Mouse (Mus musculus): ENCODE measurements at regions not wholly inside any gene's neighbourhood (a gene's known extent, or its start where the extent isn't known, plus 50 kb on each side); places are given as distances from the start of the nearest gene placed in this dataset.
A peak's percentile ranks its signal among the peaks of the same experiment; 100 is the strongest.

- no peak for DNase-seq (ENCODE audit: low spot score)
Measured at GRCm38 (mm10) chr15:94219907-94220306, 245.3 kb downstream of the Adamts20 start.

GRCm38 (mm10) chr15:94216703-94217102 is 248.5 kb downstream of the Adamts20 start:
- DNase-seq (ENCODE audit: low spot score) = no peak

- no peak for DNase-seq (ENCODE audit: low spot score)
Measured at GRCm38 (mm10) chr15:94214440-94214839, 250.8 kb downstream of the Adamts20 start.

GRCm38 (mm10) chr15:94213393-94213792 is 251.8 kb downstream of the Adamts20 start:
- peak; percentile 1 for DNase-seq (ENCODE audit: low spot score)

- DNase-seq (ENCODE audit: low spot score) = no peak
Measured at GRCm38 (mm10) chr15:94208476-94208875, 256.7 kb downstream of the Adamts20 start.

- DNase-seq (ENCODE audit: low spot score) = no peak
Measured at GRCm38 (mm10) chr15:94206454-94206853, 258.8 kb downstream of the Adamts20 start.

GRCm38 (mm10) chr15:94205309-94205893 is 259.8 kb downstream of the Adamts20 start:
- no peak for DNase-seq (ENCODE audit: low spot score)

- no peak for DNase-seq (ENCODE audit: low spot score)
Measured at GRCm38 (mm10) chr15:94190081-94190488, 275.1 kb downstream of the Adamts20 start.

GRCm38 (mm10) chr15:94187588-94187987 is 277.6 kb downstream of the Adamts20 start:
- DNase-seq (ENCODE audit: low spot score) = no peak

GRCm38 (mm10) chr15:94183663-94184375 is 281.4 kb downstream of the Adamts20 start:
- DNase-seq (ENCODE audit: low spot score) = no peak

GRCm38 (mm10) chr15:94174083-94174482 is 291.1 kb downstream of the Adamts20 start:
- DNase-seq (ENCODE audit: low spot score) = no peak

GRCm38 (mm10) chr15:94160806-94161205 is 304.4 kb downstream of the Adamts20 start:
- no peak for DNase-seq (ENCODE audit: low spot score)

GRCm38 (mm10) chr15:94139534-94139958 is 325.7 kb downstream of the Adamts20 start:
- DNase-seq (ENCODE audit: low spot score) = no peak

GRCm38 (mm10) chr15:94137159-94137952 is 327.9 kb downstream of the Adamts20 start:
- no peak for DNase-seq (ENCODE audit: low spot score)

- DNase-seq (ENCODE audit: low spot score) = no peak
Measured at GRCm38 (mm10) chr15:94112801-94113200, 352.4 kb downstream of the Adamts20 start.

- DNase-seq (ENCODE audit: low spot score) = no peak
Measured at GRCm38 (mm10) chr15:94107186-94107716, 358.0 kb downstream of the Adamts20 start.

- DNase-seq (ENCODE audit: low spot score) = no peak
Measured at GRCm38 (mm10) chr15:94090644-94091043, 374.6 kb downstream of the Adamts20 start.

- DNase-seq (ENCODE audit: low spot score) = no peak
Measured at GRCm38 (mm10) chr15:94089856-94090255, 375.4 kb downstream of the Adamts20 start.

- no peak for DNase-seq (ENCODE audit: low spot score)
Measured at GRCm38 (mm10) chr15:94082369-94082768, 382.8 kb downstream of the Adamts20 start.

- DNase-seq (ENCODE audit: low spot score) = no peak
Measured at GRCm38 (mm10) chr15:94077056-94077455, 388.2 kb downstream of the Adamts20 start.

- DNase-seq (ENCODE audit: low spot score) = no peak
Measured at GRCm38 (mm10) chr15:94074161-94074950, 390.9 kb downstream of the Adamts20 start.

- no peak for DNase-seq (ENCODE audit: low spot score)
Measured at GRCm38 (mm10) chr15:94067721-94068120, 397.5 kb downstream of the Adamts20 start.

Data from c-Kit-positive CD71-positive TER-119-positive erythroid progenitor cells, embryonic 14.5 days (primary cell).